Mouse (Mus musculus) thymus, postnatal 10 days (tissue): ENCODE data around the gene Ubc.
"Not testable (repeated sequence)": the region's sequence is repeated elsewhere in the genome, so short reads cannot be mapped to it uniquely, and the experiment has no call there.

Experiments used
- DNase-seq, 2 experiments: peaks; one replicate each; pipeline ENCODE4 v3.0.0; 2021; ENCODE audit warnings: low spot score in 2 of 2

The Ubc gene

GRCm38 (mm10) chr5:125389579-125390441, at the start of gene Ubc:
Gene Ubc, minus strand, starts transcription at chr5:125390202.
- DNase-seq: peak; percentile 80 to 89

DNA sequence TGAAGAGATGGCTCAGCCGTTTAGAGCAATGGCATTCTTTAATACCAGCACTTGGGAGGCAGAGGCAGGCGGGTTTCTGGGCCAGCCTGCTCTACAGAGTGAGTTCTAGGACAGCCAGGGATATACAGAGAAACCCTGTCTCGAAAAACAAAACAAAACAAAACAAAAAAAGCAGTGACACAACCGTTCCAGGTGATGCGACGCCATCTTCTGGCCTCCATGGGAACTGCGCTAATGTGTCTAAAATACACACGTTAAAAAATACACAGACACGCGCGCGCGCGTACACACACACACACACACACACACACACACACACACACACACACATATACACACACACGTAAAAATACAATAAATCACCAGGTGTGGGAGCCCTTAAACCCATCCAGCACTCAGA, 44.3 kb upstream of the Ubc start:
- not testable (repeated sequence) for DNase-seq

DNA sequence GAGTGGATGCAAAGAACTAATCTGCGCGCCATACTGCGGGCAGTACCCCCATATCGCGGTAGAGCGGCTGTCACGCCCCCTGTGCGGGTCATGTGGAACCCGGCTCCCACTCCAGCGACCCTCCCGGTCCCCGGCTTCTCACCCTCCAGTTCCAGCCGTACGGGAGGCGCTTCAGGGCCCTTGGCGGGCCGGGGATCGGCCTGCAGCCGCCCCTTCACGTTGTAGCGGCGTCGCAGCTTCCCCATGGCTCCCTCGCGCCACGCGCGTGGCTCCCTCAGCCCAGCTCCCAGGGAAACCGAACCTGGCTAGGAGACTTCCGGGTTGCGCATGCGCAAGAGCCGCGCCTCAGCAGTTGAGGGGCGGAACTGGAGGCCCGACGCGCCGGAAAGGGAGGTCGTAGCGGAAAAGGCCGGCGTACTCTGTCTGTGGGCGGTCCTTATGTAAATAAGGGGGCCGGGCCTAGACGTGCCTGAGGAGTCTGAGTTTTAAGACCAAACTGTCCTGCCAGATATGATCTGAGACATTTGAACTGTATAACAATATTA, 43.9 kb upstream of the Ubc start, which contains the start of gene Dhx37:
Gene Dhx37 (minus strand): TSS at position 329 of the 545 bp plus-strand sequence.
- DNase-seq: peak; percentile 89 to 90

GRCm38 (mm10) chr5:125432324-125432723, 42.3 kb upstream of the Ubc start:
- DNase-seq: not testable (repeated sequence)

DNA sequence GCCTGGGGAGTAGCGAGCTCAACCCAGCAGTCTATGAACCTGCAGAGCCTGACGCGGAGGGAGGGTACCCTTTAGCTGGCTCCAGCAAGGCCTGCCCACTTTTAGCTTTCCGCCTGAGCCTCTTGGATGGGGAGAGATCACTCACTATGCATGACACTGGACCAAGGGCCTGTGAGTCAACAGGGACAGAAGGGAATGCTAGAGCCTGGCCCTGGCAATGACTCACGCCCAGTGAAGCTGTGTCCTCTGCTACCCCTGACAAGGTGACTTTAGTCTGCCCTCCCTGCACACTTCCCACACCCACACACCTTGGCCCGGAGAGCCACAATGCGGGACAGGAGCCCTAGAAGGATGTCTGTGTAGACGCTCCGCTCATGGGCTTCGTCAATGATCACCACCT, 36.3 kb upstream of the Ubc start:
- no peak for DNase-seq

- DNase-seq: no peak
Measured at GRCm38 (mm10) chr5:125425698-125426276, 35.8 kb upstream of the Ubc start.

- DNase-seq: no peak
Measured at GRCm38 (mm10) chr5:125419124-125419523, 29.1 kb upstream of the Ubc start.

GRCm38 (mm10) chr5:125418636-125419035, 28.6 kb upstream of the Ubc start:
- no peak for DNase-seq

DNA sequence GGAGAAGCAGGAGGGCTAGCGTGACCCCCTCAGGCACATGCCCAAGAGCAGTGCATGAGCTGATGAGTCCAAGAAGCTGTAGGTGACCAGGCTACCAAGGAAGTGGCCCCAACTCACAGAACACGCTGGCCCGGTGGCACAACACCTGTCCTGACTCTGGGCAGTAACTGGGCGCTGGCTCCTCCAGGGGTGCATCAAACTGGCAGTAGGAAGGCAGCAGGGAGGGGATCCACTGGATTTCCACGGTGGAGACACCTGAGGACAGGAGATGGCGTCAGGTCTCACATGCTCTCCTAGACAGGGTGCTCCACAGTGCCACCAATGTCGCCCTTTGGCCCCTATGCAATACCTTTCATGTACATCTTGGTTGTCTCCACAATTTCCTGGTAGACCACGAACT, 26.2 kb upstream of the Ubc start:
- no peak for DNase-seq

- DNase-seq: no peak
Measured at GRCm38 (mm10) chr5:125413763-125414162, 23.8 kb upstream of the Ubc start.

DNA sequence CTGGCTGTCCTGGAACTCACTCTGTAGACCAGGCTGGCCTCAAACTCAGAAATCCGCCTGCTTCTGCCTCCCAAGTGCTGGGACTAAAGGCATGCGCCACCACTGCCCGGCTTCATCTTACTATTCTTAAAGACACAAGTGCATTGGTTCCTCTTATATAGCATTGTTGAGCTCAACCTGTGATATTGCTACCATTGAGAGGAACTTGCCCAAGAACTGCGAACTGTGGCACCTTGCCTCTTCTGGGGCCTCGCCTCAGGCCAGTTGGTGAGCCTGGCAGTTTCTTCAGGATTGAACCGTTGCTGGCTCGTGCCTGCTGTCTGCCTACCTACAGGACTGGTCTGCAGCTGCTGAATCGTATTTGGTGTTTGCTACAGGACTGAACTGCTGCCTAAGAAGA, 22.5 kb upstream of the Ubc start:
- not testable (repeated sequence) for DNase-seq

- peak; percentile 71 to 87 for DNase-seq
Measured at GRCm38 (mm10) chr5:125411972-125412530, 22.0 kb upstream of the Ubc start.

DNA sequence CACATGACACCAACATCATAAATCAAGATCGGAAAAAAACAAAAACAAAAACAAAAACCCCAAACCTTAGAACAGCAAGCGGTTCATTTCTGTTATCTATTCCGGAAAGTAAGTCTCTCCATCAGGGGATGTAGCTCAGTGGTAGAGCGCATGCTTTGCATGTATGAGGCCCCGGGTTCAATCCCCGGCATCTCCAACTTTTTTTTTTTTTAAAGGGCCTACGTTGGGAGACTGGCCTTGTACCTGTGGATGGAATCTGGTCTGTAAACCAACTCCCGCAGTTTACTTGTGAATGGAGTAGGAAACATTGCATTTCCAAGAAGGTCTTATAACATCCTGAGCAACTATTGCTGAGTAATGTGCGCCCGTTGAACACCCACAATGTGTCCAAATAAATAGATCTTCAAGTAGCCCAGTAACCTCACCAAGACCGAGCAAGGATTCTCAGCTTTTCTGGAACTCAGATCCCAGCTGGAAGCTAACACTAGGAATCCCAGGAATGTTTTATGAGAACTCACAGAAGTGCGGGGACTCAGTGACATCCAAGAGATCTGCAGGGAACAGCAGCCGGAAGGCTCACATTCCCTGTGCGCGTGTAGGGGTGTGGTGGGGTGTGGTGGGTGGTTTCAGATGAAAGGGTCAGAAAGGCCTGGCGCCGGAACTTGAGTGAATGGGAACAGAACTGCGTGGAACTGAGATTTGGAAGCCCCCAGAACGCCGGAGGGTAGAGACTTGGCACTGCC, 19.5 kb upstream of the Ubc start:
- DNase-seq: peak in 1 of 2 experiments; percentile 40

- peak; percentile 79 to 87 for DNase-seq
Measured at GRCm38 (mm10) chr5:125408842-125409241, 18.8 kb upstream of the Ubc start.

GRCm38 (mm10) chr5:125407910-125408575, 18.0 kb upstream of the Ubc start:
- no peak for DNase-seq

DNA sequence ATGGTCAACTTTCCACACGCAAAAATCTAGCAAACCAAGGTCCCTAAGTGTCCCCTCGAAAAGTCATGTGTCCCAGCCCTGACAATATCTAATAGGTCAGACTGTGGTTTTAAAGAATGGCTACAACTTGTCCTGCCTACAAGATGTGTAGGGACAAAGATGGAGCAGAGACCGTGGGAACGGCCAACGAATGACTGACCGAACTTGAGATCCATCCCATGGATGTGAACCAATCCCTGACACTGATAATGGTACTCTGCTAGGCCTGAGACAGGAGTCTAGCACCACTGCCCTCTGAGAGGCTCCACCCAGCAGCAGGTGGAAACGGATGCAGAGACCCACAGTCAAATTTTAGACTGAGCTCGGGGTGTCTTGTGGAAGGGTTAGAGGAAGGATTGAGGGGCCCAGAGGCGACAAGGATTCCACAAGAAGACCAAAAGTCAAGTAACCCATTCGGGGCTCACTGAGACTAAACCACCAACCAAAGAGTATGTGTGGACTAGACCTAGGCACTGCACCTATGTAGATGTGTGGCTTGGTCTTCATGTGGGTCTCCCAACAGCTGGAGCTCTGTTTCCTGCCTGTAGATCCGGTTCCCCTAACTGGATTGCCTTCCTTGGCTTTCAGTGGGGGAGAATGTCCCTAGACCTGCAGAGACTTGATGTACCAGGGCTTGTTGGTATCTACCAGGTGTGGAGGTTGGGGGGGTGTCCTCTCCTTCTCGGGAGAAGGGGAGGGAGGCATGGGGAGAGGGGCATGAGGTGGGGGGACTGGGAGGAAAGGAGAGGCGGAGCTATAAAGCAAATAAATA, 17.2 kb upstream of the Ubc start:
- DNase-seq: no peak

- peak; percentile 62 to 64 for DNase-seq
Measured at GRCm38 (mm10) chr5:125406322-125407016, 16.5 kb upstream of the Ubc start.

DNA sequence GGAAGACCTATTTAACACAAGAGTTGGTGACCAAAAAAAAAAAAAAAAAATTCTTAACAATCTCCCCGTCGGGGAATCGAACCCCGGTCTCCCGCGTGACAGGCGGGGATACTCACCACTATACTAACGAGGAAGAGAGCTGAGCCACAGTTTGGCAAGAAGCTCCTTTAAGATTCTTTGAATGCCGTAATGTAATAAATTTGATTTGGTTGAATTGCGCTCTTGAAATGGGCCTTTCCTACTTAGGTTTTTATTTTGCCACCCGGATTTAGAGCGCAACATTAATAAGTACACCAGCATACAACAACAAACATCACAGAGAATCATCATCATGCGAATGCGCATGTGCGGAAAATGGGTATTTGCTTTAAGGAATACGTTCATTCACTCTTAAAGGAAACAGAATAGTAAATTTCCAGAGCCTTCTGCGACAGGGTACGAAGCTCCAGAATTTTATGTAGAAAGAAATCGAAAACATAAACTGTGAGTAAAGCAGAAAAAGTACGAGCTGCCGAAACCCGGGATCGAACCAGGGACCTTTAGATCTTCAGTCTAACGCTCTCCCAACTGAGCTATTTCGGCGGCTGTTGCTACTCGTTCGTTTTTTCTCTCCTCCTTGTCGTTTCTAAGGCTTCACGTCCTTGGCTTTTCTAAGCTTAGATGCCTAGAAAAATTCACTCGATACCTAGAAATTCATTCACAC, 15.7 kb upstream of the Ubc start:
- DNase-seq: peak; percentile 79 to 90

GRCm38 (mm10) chr5:125404903-125405545, 15.0 kb upstream of the Ubc start:
- peak; percentile 28 to 34 for DNase-seq
